9 mouse cellular contexts compared by ENCODE assay signal in genomic region chr7:66842021-66842420, GRCm38 (mm10). TPM values are rescaled to one million over a fixed set of nuclear protein-coding genes. Genes with fewer than 3 reads are reported as not detected.
DNase-seq lines count a peak whose midpoint lies in the region; ATAC-seq lines count a peak whose summit lies in the region.
"Had no signal": no experiment of that assay in that cellular context is flagged by ENCODE, and none has a peak within 500 bp of the region (broad histone marks: within the 10 kb centered on the region; RNA-seq: fewer than 3 reads in every experiment).

No protein-coding gene starts in this region.

- DNase-seq in B cell, adult 2 months = peak; percentile 5 to 26
- peak; percentile 46 for DNase-seq in MN1 (ENCODE audit: low spot score)
- peak; percentile 79 to 88 for DNase-seq in cerebellum, postnatal 14 days
- peak; percentile 63 for DNase-seq in gastrocnemius, postnatal 25 days
- DNase-seq in layer of hippocampus, adult 18-20 months (ENCODE audit: low spot score in 2 of 2) = peak; percentile 82 to 93
- peak; percentile 82 to 83 for DNase-seq in right cerebral cortex, postnatal 36 days (ENCODE audit: low spot score in 2 of 2)
- DNase-seq in c-Kit-positive CD71-positive TER-119-positive erythroid progenitor cells, embryonic 14.5 days (ENCODE audit: low spot score) = no peak

- WGBS in lung, embryonic 15.5 days = 24% methylated on average over 10 of the region's 10 CpGs

- H3K36me3 ChIP-seq in lung, embryonic 15.5 days = no peaks in the 10 kb centered on the region
- H3K36me3 ChIP-seq: liver, embryonic 15.5 days had no signal

- no peaks in the 10 kb centered on the region for H3K9me3 ChIP-seq in lung, embryonic 15.5 days
- H3K9me3 ChIP-seq: liver, embryonic 15.5 days had no signal

- peaks cover 36% of the 10 kb centered on the region for H3K4me1 ChIP-seq in lung, embryonic 15.5 days

- peak overlapping the region; percentile 83 for H3K27ac ChIP-seq in lung, embryonic 15.5 days
- H3K27ac ChIP-seq: liver, embryonic 15.5 days had no signal

- peak; percentile 32; the same call in 1 of the 2 replicates for ATAC-seq in lung, embryonic 15.5 days (ENCODE audit: borderline replicate concordance, extremely low read depth, low FRiP score, low TSS enrichment)

- H3K4me3 ChIP-seq in lung, embryonic 15.5 days = no peak overlapping the region
- H3K4me3 ChIP-seq: liver, embryonic 15.5 days had no signal

- no peak overlapping the region for H3K9ac ChIP-seq in lung, embryonic 15.5 days
- H3K9ac ChIP-seq: liver, embryonic 15.5 days had no signal

- H3K27me3 ChIP-seq in lung, embryonic 15.5 days = no peaks in the 10 kb centered on the region

- H3K4me2 ChIP-seq in lung, embryonic 15.5 days = peak overlapping the region; percentile 100; the same call in 1 of the 2 replicates
- H3K4me2 ChIP-seq: liver, embryonic 15.5 days had no signal

RNA-seq across cellular contexts. Expression of gene Adamts17, which starts 2.5 kb away (rescaled TPM):
- 1 to 10 TPM in 1 of 2 experiments, under 1 TPM in 1; 0.67 to 1.2 TPM for total RNA-seq in gastrocnemius, postnatal 25 days (2021)
- 10 to 100 TPM; 20.2 to 23.8 TPM for total RNA-seq in layer of hippocampus, adult 18-20 months (2021)
- 10.0 and 13.2 TPM in 2 replicates for polyA plus RNA-seq in lung, embryonic 15.5 days (2015; fragmentation: Nextera tagmentation; extraction: Ambion mirVana)

Comparison
In these comparisons a context has a peak if more than half of its experiments do, and no peak if none do; other contexts are left out.
1. RNA of gene Adamts17, which starts 2.5 kb away (total RNA-seq): 20.2 to 23.8 TPM in layer of hippocampus, adult 18-20 months; 0.67 to 1.2 TPM in gastrocnemius, postnatal 25 days; every median in the first group is over 4 times any median in the second.